Mouse (Mus musculus) brain, embryonic 14.5 days (tissue): ENCODE data around the gene Tm9sf4.

Experiments
- CTCF ChIP-seq: fragments of 200-500 bp; IDR thresholded peaks from 2 replicates; pipeline ENCODE4 v1.5.1; 2012; ENCODE audit warnings: inconsistent platforms, mild to moderate bottlenecking, moderate library complexity, borderline replicate concordance; ENCODE audit not compliant: insufficient read depth, insufficient read length; ENCODE audit errors: extremely low read depth
- POLR2A ChIP-seq: fragments of 200-500 bp; IDR thresholded peaks from 2 replicates; pipeline ENCODE4 v1.6.1; 2012; ENCODE audit warnings: mild to moderate bottlenecking, inconsistent platforms, borderline replicate concordance; ENCODE audit not compliant: poor library complexity, insufficient read depth, insufficient read length, severe bottlenecking; ENCODE audit errors: extremely low read depth

- no peak for TF ChIP-seq CTCF
- TF ChIP-seq POLR2A = no peak
Measured at GRCm38 (mm10) chr2:153215421-153215820, 54.3 kb downstream of the Tm9sf4 start.
